Mouse (Mus musculus): ENCODE data around the gene C1ql3. TPM values are rescaled to one million over a fixed set of nuclear protein-coding genes. Genes with fewer than 3 reads are reported as not detected.

Gene C1ql3
- total RNA-seq, 2 experiments from 2014 or later = 4.5 to 4.8 TPM

GRCm38 (mm10) chr2:12956703-12957424 is 54.7 kb downstream of the C1ql3 start:
- no peak for DNase-seq (ENCODE audit: low spot score in 2 of 2)

Other genes starting within 250 kb of the C1ql3 start
- 10 to 100 TPM in 1 of 2 experiments, 1 to 10 TPM in 1; 8.6 to 10.5 TPM for gene Pter, start 87.8 kb downstream of the C1ql3 start, total RNA-seq (2021)